Mouse (Mus musculus): ENCODE results near the gene Asic3. TPM values are rescaled to one million over a fixed set of nuclear protein-coding genes. Genes with fewer than 3 reads are reported as not detected.
"Not testable (repeated sequence)": the region's sequence is repeated elsewhere in the genome, so short reads cannot be mapped to it uniquely, and the experiment has no call there.

Asic3 gene
- polyA plus RNA-seq, 1 experiment, result 0.14 TPM

DNA sequence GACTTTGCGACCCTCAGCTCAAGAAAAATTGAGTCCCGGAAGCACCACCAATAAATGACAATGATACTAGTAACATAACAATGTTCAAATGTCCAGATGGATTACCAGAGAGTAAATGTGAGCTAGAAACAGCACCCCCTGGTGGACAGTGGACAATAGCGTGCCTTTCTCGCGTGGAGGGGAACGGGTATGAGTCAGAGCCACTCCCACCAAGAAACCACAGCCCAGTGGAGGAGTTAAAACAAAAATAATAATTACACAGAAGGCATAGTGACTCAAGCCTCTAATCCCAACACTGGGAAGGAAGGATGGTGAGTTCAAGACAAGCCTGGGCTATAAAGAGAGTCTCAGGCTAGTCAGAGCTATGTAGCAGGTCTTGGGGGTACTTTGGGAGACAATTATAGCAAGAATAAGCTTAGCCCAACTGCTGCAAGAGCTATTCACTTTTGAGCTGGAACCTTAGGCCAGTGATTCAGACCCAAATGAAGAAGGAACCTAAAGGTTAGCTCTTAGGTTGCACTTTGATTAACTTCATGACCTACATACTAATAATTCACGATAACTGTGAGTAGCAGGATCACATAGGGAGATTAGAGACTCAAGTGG lies 19.7 kb upstream of the Asic3 start, which contains the start of gene Abcb8:
TSS of gene Abcb8 (plus strand) at position 272 of the 606 bp plus-strand sequence.
- peaks cover 7% of the 10 kb centered on the region; the same call in 1 of the 2 replicates for H3K4me1 ChIP-seq (ENCODE audit: control insufficient read depth, insufficient read depth, insufficient read length)
- WGBS, result 12% methylated on average over 7 of the region's 7 CpGs
- TF ChIP-seq CTCF (IDR thresholded peaks at IDR 0.05; ENCODE audit: extremely low read depth, insufficient read depth, insufficient read length, insufficient replicate concordance) (peak; percentile 71; the same call in 1 of the 2 replicates), POLR2A (IDR thresholded peaks at IDR 0.05; ENCODE audit: low read depth, low read length) (no peak)

DNA sequence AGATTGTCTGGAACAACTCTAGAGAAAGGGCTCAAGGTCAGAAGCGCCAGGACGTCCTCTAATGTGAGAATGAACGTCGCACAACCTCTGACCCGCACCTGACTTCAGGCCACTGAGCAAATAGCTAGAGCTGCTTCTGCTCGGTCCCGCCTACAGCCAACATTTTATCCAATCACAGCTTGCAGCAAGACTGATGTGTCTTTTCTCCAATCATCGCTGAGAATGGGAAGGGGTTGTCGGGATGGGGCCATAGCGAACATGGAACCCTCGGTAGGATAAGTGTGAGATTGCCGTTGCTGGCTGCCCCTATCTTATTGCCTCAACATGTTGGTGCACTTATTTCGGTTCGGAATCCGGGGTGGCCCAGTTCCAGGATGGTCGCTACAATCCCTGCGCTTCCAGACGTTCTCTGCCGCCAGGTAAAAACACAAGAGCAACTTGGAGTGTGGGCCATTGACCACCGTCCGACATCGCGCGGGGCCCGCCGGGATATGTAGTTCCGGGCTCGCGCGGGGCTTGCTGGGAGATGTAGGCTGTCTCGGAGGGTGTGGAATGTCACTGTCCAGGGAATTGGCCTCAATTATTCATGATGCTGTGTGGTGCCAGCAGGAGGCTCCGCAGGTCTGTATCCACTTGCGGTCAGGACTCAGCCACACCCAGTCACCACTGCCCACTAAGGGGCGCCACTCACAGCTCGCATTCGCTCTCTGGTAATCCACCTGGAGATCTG lies 18.9 kb upstream of the Asic3 start:
- Histone ChIP-seq H3K4me1 (ENCODE audit: control insufficient read depth, insufficient read depth, insufficient read length) (peaks cover 6% of the 10 kb centered on the region; the same call in 1 of the 2 replicates), H3K36me3 (ENCODE audit: control insufficient read depth, insufficient read depth, low read length) (no peaks in the 10 kb centered on the region), H3K27me3 (ENCODE audit: control insufficient read depth, insufficient read depth, low read length) (no peaks in the 10 kb centered on the region), H3K4me3 (ENCODE audit: extremely low read depth, insufficient read depth, insufficient read length) (peak overlapping the region; percentile 89), H3K27ac (ENCODE audit: insufficient read depth, low read length) (peak overlapping the region; percentile 92)
- 2% methylated on average over 36 of the region's 36 CpGs for WGBS
- DNase-seq (ENCODE audit: low read depth in 1 of 2, low spot score in 2 of 2), result peak; percentile 92 to 94
- TF ChIP-seq CTCF (IDR thresholded peaks at IDR 0.05; ENCODE audit: extremely low read depth, insufficient read depth, insufficient read length, insufficient replicate concordance) (peak; percentile 27; the same call in 1 of the 2 replicates), POLR2A (IDR thresholded peaks at IDR 0.05; ENCODE audit: low read depth, low read length) (peak; percentile 25; the same call in 1 of the 2 replicates)

More for the DNA sequence above, 19.7 kb upstream of the Asic3 start, which contains the start of gene Abcb8:
- Histone ChIP-seq H3K27me3 (ENCODE audit: control insufficient read depth, insufficient read depth, low read length) (0 out of 2 replicates have a peak, but pooled peaks cover 2% of the 10 kb centered on the region), H3K36me3 (ENCODE audit: control insufficient read depth, insufficient read depth, low read length) (no peaks in the 10 kb centered on the region), H3K27ac (ENCODE audit: insufficient read depth, low read length) (peak within 1 kb of the TSS; percentile 92), H3K4me3 (ENCODE audit: extremely low read depth, insufficient read depth, insufficient read length) (peak within 1 kb of the TSS; percentile 89)
- peak; percentile 80 for DNase-seq (ENCODE audit: low read depth in 1 of 2, low spot score in 2 of 2)

DNA sequence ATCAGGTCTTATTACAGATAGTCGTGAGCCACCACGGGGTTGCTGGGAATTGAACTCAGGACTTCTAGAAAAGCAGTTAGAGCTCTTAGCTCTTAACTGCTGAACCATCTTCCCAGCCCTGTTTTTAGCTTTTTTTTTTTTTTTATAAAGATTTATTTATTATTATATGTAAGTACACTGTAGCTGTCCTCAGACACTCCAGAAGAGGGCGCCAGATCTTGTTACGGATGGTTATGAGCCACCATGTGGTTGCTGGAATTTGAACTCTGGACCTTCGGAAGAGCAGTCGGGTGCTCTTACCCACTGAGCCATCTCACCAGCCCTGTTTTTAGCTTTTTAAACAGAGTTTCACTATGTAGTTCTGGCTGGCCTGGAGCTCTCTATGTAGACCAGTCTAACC lies 16.9 kb upstream of the Asic3 start:
- H3K4me1 ChIP-seq (ENCODE audit: control insufficient read depth, insufficient read depth, insufficient read length); H3K27ac ChIP-seq (ENCODE audit: insufficient read depth, low read length): not testable (repeated sequence)
- 88% methylated on average over 6 of the region's 6 CpGs for WGBS

GRCm38 (mm10) chr5:24399686-24400085 lies 13.5 kb upstream of the Asic3 start:
- WGBS, result 92% methylated on average over 10 of the region's 10 CpGs
- Histone ChIP-seq H3K4me1 (ENCODE audit: control insufficient read depth, insufficient read depth, insufficient read length) (no peaks in the 10 kb centered on the region), H3K36me3 (ENCODE audit: control insufficient read depth, insufficient read depth, low read length) (0 out of 2 replicates have a peak, but pooled peaks cover 1% of the 10 kb centered on the region), H3K4me3 (ENCODE audit: extremely low read depth, insufficient read depth, insufficient read length) (no peak overlapping the region), H3K27me3 (ENCODE audit: control insufficient read depth, insufficient read depth, low read length) (no peaks in the 10 kb centered on the region), H3K27ac (ENCODE audit: insufficient read depth, low read length) (no peak overlapping the region)
- no peak for TF ChIP-seq CTCF (IDR thresholded peaks at IDR 0.05; ENCODE audit: extremely low read depth, insufficient read depth, insufficient read length, insufficient replicate concordance)
- no peak for TF ChIP-seq POLR2A (IDR thresholded peaks at IDR 0.05; ENCODE audit: low read depth, low read length)
- DNase-seq (ENCODE audit: low read depth in 1 of 2, low spot score in 2 of 2), result no peak

More for the DNA sequence above, 16.9 kb upstream of the Asic3 start:
- H3K36me3 ChIP-seq (ENCODE audit: control insufficient read depth, insufficient read depth, low read length); H3K27me3 ChIP-seq (ENCODE audit: control insufficient read depth, insufficient read depth, low read length); DNase-seq (ENCODE audit: low read depth in 1 of 2, low spot score in 2 of 2); H3K4me3 ChIP-seq (ENCODE audit: extremely low read depth, insufficient read depth, insufficient read length): not testable (repeated sequence)

DNA sequence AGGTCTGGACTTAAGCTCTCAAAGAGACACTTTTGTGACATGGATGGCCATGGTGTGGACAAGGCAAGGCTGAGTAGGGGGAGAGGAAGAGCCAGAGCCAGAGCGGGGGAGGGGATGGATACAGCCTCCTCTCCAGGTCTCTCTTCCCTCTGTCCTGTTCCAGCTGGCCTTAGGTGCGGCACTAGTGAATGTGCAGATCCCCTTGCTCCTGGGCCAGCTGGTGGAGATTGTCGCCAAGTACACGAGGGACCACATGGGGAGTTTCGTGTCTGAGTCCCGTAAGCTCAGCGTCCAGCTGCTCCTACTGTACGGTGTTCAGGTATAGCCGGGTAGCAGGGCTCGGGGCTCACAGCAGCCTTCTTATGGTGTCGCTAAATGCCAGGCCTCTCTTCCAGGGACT lies 12.8 kb upstream of the Asic3 start:
- TF ChIP-seq POLR2A (IDR thresholded peaks at IDR 0.05; ENCODE audit: low read depth, low read length) (no peak), CTCF (IDR thresholded peaks at IDR 0.05; ENCODE audit: extremely low read depth, insufficient read depth, insufficient read length, insufficient replicate concordance) (no peak)
- Histone ChIP-seq H3K27ac (ENCODE audit: insufficient read depth, low read length) (no peak overlapping the region), H3K27me3 (ENCODE audit: control insufficient read depth, insufficient read depth, low read length) (no peaks in the 10 kb centered on the region), H3K36me3 (ENCODE audit: control insufficient read depth, insufficient read depth, low read length) (0 out of 2 replicates have a peak, but pooled peaks cover 1% of the 10 kb centered on the region), H3K4me3 (ENCODE audit: extremely low read depth, insufficient read depth, insufficient read length) (no peak overlapping the region), H3K4me1 (ENCODE audit: control insufficient read depth, insufficient read depth, insufficient read length) (no peaks in the 10 kb centered on the region)
- WGBS, result 95% methylated on average over 11 of the region's 11 CpGs
- no peak for DNase-seq (ENCODE audit: low read depth in 1 of 2, low spot score in 2 of 2)

DNA sequence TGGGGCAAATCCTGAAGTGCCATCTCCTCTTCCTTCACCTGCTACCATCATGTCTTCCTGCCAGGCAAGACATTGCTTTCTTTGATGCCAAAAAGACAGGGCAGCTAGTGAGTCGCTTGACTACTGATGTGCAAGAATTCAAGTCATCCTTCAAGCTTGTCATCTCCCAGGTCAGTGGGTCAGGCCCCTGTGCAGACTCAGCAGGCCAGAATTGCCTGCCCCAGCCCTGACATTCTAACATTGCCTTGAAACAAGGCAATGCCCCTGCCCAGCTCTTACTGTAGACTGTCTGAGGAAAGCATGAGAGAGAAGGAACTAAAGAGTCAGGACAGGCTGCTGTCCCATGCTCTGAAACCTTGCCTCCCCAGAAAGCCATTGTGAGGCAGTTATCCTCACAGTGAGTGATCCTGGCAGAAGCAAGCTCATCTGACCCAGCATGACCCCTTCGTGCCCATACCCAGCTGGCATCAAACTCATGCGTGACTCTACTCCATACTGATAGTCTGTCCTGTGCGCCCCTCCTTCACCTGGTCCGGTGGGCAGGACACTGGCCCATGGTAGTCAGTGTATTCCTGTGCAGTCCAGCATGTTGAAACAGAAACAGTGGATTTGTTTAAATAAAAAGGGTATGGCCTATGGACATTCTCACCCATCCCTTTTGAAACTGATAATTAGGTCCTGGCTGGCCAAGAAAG lies 12.1 kb upstream of the Asic3 start:
- TF ChIP-seq CTCF (IDR thresholded peaks at IDR 0.05; ENCODE audit: extremely low read depth, insufficient read depth, insufficient read length, insufficient replicate concordance) (no peak), POLR2A (IDR thresholded peaks at IDR 0.05; ENCODE audit: low read depth, low read length) (no peak)
- no peak for DNase-seq (ENCODE audit: low read depth in 1 of 2, low spot score in 2 of 2)
- Histone ChIP-seq H3K27me3 (ENCODE audit: control insufficient read depth, insufficient read depth, low read length) (no peaks in the 10 kb centered on the region), H3K27ac (ENCODE audit: insufficient read depth, low read length) (no peak overlapping the region), H3K4me1 (ENCODE audit: control insufficient read depth, insufficient read depth, insufficient read length) (no peaks in the 10 kb centered on the region), H3K36me3 (ENCODE audit: control insufficient read depth, insufficient read depth, low read length) (0 out of 2 replicates have a peak, but pooled peaks cover 1% of the 10 kb centered on the region), H3K4me3 (ENCODE audit: extremely low read depth, insufficient read depth, insufficient read length) (no peak overlapping the region)
- 94% methylated on average over 5 of the region's 5 CpGs for whole genome bisulfite sequencing

Measured in spleen, adult 2 months (tissue).